Mouse (Mus musculus) hindbrain, embryonic 11.5 days (tissue): Measurements from ENCODE around the gene Frmpd3. TPM values are rescaled to one million over a fixed set of nuclear protein-coding genes. Genes with fewer than 3 reads are reported as not detected.
"Not testable (repeated sequence)": the region's sequence is repeated elsewhere in the genome, so short reads cannot be mapped to it uniquely, and the experiment has no call there.

Experiments used
- ATAC-seq: fragments of 200-750 bp; cut with Nextera tagmentation; 2 replicates; pipeline ENCODE4 v1.8.0; 2017; ENCODE audit warnings: mild to moderate bottlenecking, moderate TSS enrichment, moderate library complexity; ENCODE audit not compliant: low FRiP score
- DNase-seq: peaks from one replicate; pipeline ENCODE4 v3.0.0-alpha.2; 2015; ENCODE audit warnings: low spot score
- H3K27ac ChIP-seq: fragments of 300-500 bp; sonication (generic); 2 replicates; pipeline ENCODE4 v1.5.1; 2014; ENCODE audit warnings: mild to moderate bottlenecking, low read depth, low read length
- H3K27me3 ChIP-seq: fragments of 300-500 bp; sonication (generic); 2 replicates; pipeline ENCODE4 v1.6.1; 2014; ENCODE audit warnings: mild to moderate bottlenecking, low read length, moderate library complexity, mixed read lengths; ENCODE audit not compliant: control insufficient read depth, insufficient read depth
- H3K36me3 ChIP-seq: fragments of 300-500 bp; sonication (generic); 2 replicates; pipeline ENCODE4 v1.6.1; 2014; ENCODE audit warnings: mild to moderate bottlenecking, low read length, moderate library complexity, mixed read lengths; ENCODE audit not compliant: control insufficient read depth, insufficient read depth
- H3K4me1 ChIP-seq: fragments of 300-500 bp; sonication (generic); replicated peaks from 2 replicates; pipeline ENCODE4 v1.6.1; 2014; ENCODE audit warnings: low read length, mixed read lengths; ENCODE audit not compliant: control insufficient read depth, insufficient read depth
- H3K4me2 ChIP-seq: fragments of 300-500 bp; sonication (generic); replicated peaks from 2 replicates; pipeline ENCODE4 v1.6.1; 2014; ENCODE audit warnings: mild to moderate bottlenecking, low read depth, low read length
- H3K4me3 ChIP-seq: fragments of 300-500 bp; sonication (generic); 2 replicates; pipeline ENCODE4 v1.5.1; 2014; ENCODE audit warnings: low read depth, low read length
- H3K9ac ChIP-seq: fragments of 300-500 bp; sonication (generic); 2 replicates; pipeline ENCODE4 v1.6.1; 2014; ENCODE audit warnings: low read depth, low read length
- H3K9me3 ChIP-seq: fragments of 300-500 bp; sonication (generic); 2 replicates; pipeline ENCODE4 v1.6.1; 2016; ENCODE audit warnings: low read length; ENCODE audit not compliant: control insufficient read depth
- WGBS: fragments of 180-500 bp; shearing (Covaris S2); extraction: QIAGEN DNeasy Blood & Tissue Kit; methylation state at CpG from one replicate; pipeline ENCODE4 v1.1.7; 2014; 5-methylcytosine and 5-hydroxymethylcytosine counted together
- polyA plus RNA-seq: library from polyadenylated mRNA; unstranded; fragments of >200 nt; fragmentation: Nextera tagmentation; extraction: Ambion mirVana; gene quantifications from 2 replicates; pipeline ENCODE4 v1.2.1, GENCODE M21; 2014

Gene Frmpd3
- polyA plus RNA-seq: 1.8 and 2.2 TPM in 2 replicates

DNA sequence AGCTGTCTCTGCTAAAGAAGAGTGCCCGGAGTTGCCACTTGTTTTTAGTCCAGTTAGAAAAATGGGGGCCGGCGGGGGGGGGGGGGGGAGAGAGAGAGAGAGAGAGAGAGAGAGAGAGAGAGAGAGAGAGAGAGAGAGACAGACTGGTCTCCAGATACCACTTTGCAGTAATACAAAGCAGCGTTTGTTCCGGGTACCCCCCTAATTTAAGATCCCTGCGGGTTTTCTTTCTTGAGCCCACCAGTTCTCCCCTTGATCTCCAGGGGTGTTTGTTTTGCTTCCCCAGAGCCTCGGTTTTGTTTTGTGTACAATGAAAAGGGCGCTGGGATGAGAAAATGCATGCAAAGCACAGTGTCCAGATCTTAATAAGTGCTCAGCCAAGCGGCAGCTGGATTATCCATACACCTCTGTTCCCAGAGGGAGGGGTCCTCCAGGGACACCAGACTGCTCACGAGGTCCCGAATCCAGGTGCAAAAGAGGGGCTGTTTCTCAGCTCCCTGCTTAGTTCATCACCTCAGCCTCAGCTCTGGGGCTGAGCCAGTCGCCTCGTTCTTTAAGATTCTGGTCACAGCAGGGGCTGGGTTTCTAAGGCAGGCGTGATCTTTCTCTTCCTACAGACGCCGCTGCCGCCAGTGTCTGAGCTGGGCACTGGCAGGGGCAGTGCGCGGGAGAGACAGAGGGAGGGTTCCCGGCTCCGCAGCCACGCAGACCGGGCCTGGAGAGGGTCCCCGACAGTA lies at the start of gene Frmpd3:
Gene Frmpd3, plus strand, starts transcription at position 608 of the 737 bp plus-strand sequence.
- WGBS: 16% methylated on average over 22 of the region's 24 CpGs
- Histone ChIP-seq H3K4me1 (no peaks in the 10 kb centered on the region), H3K9me3 (no peaks in the 10 kb centered on the region), H3K4me3 (peak within 1 kb of the TSS; percentile 24), H3K36me3 (no peaks in the 10 kb centered on the region), H3K27ac (no peak within 1 kb of the TSS), H3K9ac (peak within 1 kb of the TSS; percentile 54), H3K4me2 (peak within 1 kb of the TSS; percentile 62), H3K27me3 (no peaks in the 10 kb centered on the region; the same call in 1 of the 2 replicates)
- ATAC-seq: peak; percentile 81
- peak; percentile 47 for DNase-seq

DNA sequence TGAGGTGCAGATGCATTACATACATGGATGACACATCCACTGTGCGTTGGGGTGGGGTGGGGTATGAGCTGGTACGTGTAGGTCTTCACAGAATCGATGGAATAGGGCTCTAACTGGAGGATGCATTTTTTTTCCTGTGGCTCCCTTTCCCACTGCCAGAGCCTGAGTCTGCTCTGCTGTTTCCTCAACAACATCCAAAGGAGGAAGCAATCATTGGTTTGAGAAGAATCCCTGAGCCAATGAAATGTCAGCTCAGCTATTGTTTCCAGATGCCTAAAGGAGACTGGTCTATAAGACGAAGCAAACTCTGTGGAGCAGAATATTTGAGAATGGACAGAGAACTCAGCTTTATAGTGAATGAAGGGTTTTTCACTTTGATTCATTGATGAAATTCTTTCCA lies 38.3 kb upstream of the Frmpd3 start:
- Histone ChIP-seq H3K27ac (no peak overlapping the region), H3K4me1 (no peaks in the 10 kb centered on the region), H3K9ac (no peak overlapping the region), H3K4me2 (no peak overlapping the region), H3K9me3 (no peaks in the 10 kb centered on the region), H3K27me3 (peaks cover 3% of the 10 kb centered on the region), H3K36me3 (no peaks in the 10 kb centered on the region), H3K4me3 (no peak overlapping the region)
- 69% methylated on average over 4 of the region's 4 CpGs for WGBS
- DNase-seq (no peak), ATAC-seq (no peak)

DNA sequence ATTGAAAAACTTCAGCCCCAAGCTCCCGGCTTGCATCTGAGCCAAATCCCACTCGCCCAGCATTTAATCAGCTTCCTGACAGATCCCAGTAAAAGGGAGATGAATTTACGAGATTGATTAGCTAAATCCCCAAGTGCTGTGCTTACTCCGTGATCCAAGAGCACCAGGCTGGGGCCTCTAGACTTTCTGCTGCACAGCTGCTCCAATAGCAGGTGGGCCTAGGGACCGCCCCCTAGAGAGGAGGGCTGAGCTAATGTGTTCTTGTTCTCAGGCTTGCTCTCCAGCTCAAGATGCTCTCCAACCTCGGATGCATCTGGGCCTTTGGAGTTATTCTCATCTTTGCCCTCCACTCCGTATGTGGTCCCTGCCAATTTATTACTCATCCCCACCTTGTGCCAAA lies 36.4 kb upstream of the Frmpd3 start:
- H3K9me3 ChIP-seq: no peaks in the 10 kb centered on the region
- H3K4me3 ChIP-seq: no peak overlapping the region
- H3K4me2 ChIP-seq: no peak overlapping the region
- ATAC-seq: peak; percentile 56; the same call in 1 of the 2 replicates
- WGBS: 74% methylated on average over 7 of the region's 7 CpGs
- no peaks in the 10 kb centered on the region for H3K4me1 ChIP-seq
- no peaks in the 10 kb centered on the region for H3K36me3 ChIP-seq
- peaks cover 3% of the 10 kb centered on the region for H3K27me3 ChIP-seq
- H3K9ac ChIP-seq: no peak overlapping the region
- H3K27ac ChIP-seq: no peak overlapping the region
- DNase-seq: no peak

DNA sequence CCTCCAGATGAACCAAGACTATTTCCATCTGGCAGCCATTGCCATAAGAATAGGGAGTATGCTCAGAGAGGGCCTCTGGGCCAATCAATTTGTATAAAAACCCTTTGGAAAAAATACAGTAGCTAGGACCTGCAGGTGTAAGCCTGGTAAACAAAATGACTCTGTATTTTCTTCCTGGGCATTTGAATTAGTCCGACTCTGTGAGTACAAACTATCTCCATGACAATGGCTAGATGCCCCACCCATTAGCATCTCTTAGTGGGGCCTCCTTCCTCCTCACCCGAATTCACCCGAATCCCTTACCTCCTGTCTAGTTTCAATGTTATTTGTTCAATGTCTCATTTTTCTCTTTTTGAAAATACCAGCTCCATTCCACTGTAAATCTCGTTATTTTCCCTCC lies 24.1 kb upstream of the Frmpd3 start:
- no peak overlapping the region for H3K4me2 ChIP-seq
- no peaks in the 10 kb centered on the region for H3K36me3 ChIP-seq
- H3K27ac ChIP-seq: no peak overlapping the region
- H3K27me3 ChIP-seq: no peaks in the 10 kb centered on the region; the same call in 1 of the 2 replicates
- 62% methylated on average over 4 of the region's 4 CpGs for WGBS
- no peak overlapping the region for H3K9ac ChIP-seq
- no peaks in the 10 kb centered on the region for H3K4me1 ChIP-seq
- DNase-seq: no peak
- H3K4me3 ChIP-seq: no peak overlapping the region
- H3K9me3 ChIP-seq: no peaks in the 10 kb centered on the region
- no peak for ATAC-seq

DNA sequence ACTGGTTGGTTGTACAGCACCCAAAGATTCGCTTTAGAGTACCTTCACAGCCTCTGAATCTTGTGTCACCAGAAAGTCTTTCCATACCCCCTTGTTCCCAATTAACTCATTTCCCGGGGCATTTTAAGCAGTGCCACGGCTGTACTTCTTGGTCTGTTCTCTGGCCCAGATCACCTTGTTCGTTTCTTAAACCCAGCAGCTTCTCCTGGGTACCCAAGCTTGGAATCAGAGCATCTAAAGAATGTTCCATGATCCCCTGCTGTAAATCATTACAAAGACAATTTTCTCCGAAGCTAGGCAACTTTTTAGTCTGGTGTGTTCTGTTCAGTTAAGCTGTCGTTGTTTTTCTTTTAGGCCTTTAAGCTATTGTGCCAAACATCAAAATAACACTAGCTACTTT lies 22.9 kb upstream of the Frmpd3 start:
- 88% methylated on average over 6 of the region's 6 CpGs for WGBS
- no peak overlapping the region for H3K27ac ChIP-seq
- ATAC-seq (no peak), DNase-seq (no peak)
- no peak overlapping the region for H3K4me3 ChIP-seq
- H3K9ac ChIP-seq: no peak overlapping the region
- no peak overlapping the region for H3K4me2 ChIP-seq
- H3K36me3 ChIP-seq: no peaks in the 10 kb centered on the region
- no peaks in the 10 kb centered on the region for H3K9me3 ChIP-seq
- H3K27me3 ChIP-seq: no peaks in the 10 kb centered on the region; the same call in 1 of the 2 replicates
- H3K4me1 ChIP-seq: no peaks in the 10 kb centered on the region

DNA sequence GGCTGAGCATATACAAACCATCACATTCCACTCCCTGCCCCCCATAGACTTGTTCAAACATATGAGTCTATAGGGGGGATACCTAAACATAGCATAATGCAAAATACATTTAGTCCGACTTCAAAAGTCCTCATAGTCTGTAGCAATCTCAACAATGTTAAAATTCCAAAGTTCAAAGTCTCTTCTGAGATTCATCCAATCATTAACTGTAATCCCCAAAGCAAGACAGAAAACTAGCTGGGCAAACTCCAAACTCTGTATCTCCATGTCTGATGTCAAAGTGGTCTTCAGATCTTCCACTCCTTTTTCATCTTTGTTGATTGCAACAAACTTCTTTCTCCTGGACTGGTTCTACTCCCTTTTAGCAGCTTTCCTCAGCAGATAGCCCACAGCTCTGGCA lies 21.4 kb upstream of the Frmpd3 start:
- H3K27ac ChIP-seq, H3K4me1 ChIP-seq, H3K27me3 ChIP-seq, H3K9ac ChIP-seq, DNase-seq, H3K4me2 ChIP-seq, H3K9me3 ChIP-seq, H3K4me3 ChIP-seq, ATAC-seq, H3K36me3 ChIP-seq: not testable (repeated sequence)
- WGBS: 94% methylated on average over 1 of the region's 1 CpGs

DNA sequence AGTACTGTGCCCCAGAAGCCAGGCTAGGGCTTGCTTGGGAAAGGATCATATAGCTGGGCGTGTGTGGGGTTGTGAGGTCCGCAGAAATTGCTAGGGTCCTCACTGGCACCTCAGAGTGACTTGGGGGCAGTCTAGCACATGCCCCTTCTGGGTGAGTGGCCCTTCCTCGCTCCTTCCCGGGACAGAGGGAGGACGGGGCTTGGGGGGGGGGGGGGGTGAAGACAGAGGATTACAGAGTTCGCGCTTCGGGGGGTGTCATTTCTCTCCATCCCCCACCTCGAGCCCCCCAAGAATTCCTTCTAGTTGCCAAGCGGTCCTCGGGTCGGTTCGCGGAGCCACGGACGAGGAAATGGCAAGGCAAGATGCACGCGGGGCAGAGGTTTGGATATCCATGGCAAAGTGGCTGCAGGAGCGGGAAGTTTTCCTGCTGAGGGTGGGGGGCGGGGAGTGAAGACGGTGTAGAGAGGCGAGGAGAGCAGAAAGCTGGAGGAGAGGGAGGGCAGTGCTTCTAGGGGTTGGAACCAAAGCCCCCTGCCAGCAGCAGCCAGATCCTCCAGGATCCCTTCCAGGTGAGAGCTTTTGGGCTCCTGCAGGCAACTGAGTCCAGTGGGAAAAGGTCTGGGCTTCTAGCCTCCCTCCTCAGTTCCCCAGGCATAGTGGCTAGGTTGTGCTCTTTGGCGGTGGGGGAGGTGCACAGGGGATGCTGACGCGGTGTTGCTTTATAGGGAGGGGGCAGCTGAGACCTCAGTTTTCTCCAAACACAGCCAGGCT lies 515 bp downstream of the Frmpd3 start:
- no peaks in the 10 kb centered on the region for H3K36me3 ChIP-seq
- no peak overlapping the region for H3K27ac ChIP-seq
- peak; percentile 74 for ATAC-seq
- peak overlapping the region; percentile 54 for H3K9ac ChIP-seq
- peak overlapping the region; percentile 24 for H3K4me3 ChIP-seq
- no peaks in the 10 kb centered on the region for H3K4me1 ChIP-seq
- peak; percentile 11 for DNase-seq
- no peaks in the 10 kb centered on the region; the same call in 1 of the 2 replicates for H3K27me3 ChIP-seq
- 9% methylated on average over 18 of the region's 25 CpGs for WGBS
- H3K9me3 ChIP-seq: no peaks in the 10 kb centered on the region
- H3K4me2 ChIP-seq: peak overlapping the region; percentile 62

DNA sequence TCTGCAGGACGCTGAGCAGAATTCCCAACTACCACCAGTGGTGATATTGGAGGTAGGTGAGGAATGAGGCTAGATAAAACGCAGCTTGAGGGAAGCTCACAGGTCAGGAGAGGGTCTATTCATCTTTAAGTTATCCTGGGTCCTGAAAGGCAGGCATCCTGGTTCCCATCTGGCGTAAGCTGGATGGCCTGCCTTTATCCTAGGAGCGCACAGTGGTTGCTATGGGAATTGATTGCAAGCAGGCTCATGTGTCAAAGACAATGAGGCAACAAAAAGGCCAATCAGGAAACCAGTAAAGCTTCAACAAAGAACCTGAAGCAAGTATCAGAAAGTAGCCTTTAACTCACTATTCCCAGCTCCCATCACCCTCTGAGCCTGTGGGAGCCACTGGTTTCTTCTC lies 33.6 kb downstream of the Frmpd3 start:
- Histone ChIP-seq H3K27ac (0 out of 2 replicates have a peak overlapping the region, but pooled peaks have one; percentile 39), H3K9ac (no peak overlapping the region), H3K9me3 (no peaks in the 10 kb centered on the region), H3K4me2 (no peak overlapping the region), H3K4me1 (no peaks in the 10 kb centered on the region), H3K36me3 (no peaks in the 10 kb centered on the region), H3K4me3 (no peak overlapping the region), H3K27me3 (0 out of 2 replicates have a peak, but pooled peaks cover 4% of the 10 kb centered on the region)
- 37% methylated on average over 4 of the region's 4 CpGs for WGBS
- peak; percentile 35 for DNase-seq
- peak; percentile 76 for ATAC-seq
